Mouse (Mus musculus) pancreas, adult 10 weeks (tissue): ENCODE results near the gene Rhbdd3. TPM values are rescaled to one million over a fixed set of nuclear protein-coding genes. Genes with fewer than 3 reads are reported as not detected.

ENCODE experiments used
- polyA plus RNA-seq: library from polyadenylated mRNA; stranded (reverse); fragments of 350-450 nt; fragmentation: Illumina TruSeq; extraction: RNeasy Lipid Tissue Mini Kit (QIAGEN cat#74804); gene quantifications from one replicate; pipeline ENCODE4 v1.2.3, GENCODE M21; 2015; ENCODE audit warnings: low read depth, low replicate concordance; ENCODE audit not compliant: insufficient read depth

Rhbdd3 gene
- polyA plus RNA-seq: 7.2 TPM

DNA sequence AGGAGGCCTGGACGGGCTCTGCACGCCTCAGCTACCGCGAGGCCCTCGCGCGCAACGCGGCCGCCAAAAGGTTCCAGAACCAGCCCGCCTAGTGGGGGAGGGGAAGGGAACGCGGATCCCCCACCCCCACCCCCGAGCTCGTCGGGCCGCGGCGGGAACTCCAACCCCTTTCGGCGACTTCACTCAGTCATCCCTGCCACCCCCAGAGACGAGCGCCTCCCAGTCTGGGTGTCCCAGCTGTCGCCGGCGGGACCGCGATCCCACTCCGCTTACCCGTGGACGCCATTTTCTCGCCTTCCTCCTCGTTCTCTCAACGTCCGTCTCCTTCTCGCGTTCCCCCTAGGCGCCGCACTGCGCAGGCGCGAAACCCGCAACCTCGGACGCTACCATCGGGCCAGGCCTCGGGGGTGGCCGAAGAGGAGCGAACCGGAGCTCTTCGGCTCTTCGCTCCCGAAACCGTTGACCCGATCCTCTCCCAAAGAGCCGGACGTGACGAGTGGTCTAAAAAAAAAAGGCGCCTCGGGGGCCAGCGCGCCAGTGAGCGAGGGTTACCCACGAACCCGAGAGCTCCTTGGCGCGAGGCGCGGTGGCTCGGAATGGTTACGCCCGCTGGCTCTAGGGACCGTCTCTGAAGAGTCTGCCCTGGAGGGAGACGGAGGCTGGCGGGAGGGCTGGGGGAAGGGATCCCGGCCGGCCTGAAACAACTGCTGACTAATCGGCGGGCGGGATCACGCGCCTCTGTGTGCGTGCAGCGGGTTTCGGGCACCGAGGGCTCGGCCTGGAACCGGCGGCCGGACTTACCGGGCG lies at the start of gene Rhbdd3, which contains the start of gene Ewsr1:
Gene Rhbdd3 (plus strand): TSS at position 191 of the 807 bp plus-strand sequence.
Gene Ewsr1 (minus strand): TSS at position 531 of the 807 bp plus-strand sequence.

DNA sequence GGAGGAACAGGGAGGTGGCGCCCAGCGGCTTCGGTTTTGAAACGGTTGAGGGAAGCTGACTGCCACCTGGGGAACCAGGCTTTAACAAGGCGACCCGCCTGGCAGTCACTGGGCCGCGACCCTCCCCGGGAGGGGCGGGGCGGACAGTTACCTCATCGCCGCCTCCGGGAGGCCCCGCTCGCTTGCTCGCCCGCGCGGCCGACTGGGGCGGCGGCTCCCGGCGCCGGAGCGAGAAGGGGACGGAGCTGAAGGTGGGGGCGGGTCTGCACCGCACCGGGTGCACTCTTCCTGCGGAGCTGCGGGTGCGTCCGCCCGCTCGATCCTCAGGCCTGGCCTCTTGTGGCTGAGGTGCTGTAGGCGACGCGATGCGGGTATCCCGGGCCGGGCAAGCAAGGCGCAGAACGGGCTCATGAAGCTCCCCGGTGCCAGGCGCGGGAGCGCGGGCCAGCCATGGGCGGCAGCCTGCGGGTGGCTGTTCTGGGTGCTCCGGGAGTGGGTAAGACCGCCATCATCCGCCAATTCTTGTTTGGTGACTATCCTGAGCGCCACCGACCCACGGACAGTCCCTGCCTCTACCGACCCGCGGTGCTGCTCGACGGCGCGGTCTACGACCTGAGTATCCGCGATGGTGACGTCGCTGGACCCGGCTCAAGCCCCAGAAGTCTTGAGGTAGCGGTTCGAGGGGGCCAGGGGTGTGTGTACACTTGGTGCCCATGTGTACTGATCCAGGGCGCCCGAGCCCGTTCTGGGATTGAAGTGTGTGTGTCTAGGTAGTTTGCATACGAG lies 40.7 kb upstream of the Rhbdd3 start, which contains the start of gene Rasl10a:
Gene Rasl10a (plus strand): TSS at position 273 of the 786 bp plus-strand sequence.

DNA sequence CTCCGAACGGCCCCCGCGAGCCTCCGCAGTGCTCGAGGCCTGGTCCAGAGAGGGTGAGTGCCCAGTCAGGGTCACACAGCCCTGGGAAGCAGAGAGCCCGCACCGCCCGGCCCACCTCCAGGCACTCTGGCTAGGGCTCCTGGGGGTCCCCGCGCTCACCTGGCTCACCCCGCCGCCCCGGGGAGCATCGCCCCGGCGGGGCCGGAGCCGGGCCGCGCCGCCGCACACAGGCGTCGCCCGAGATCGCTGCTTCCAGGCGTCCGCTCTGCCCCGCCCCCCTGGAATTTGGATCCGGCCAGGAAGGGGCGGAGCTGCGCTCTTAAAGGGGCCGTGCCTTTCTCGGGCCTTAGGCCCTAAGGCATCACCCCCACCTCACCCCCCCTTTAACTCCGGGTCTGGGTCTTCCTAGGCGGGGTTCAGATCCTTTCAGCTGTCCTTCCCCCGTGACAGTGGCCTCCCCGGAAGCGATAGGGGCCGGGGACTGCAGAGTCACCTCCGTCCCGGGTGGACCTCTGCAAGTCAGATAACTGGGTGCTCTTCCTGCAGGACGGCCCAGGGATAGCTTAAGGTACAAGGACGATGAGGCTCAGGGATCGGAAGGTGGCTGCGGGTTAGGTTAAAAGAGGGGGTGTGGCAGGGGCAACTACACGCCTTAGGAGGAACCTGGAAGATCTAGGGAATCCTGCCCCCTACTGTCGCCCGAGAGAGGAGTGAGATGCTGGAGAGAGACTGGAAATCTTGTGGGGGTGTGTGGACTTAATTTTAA lies 33.5 kb upstream of the Rhbdd3 start, which contains the start of gene Gas2l1:
Gene Gas2l1 (minus strand): TSS at position 272 of the 766 bp plus-strand sequence.

DNA sequence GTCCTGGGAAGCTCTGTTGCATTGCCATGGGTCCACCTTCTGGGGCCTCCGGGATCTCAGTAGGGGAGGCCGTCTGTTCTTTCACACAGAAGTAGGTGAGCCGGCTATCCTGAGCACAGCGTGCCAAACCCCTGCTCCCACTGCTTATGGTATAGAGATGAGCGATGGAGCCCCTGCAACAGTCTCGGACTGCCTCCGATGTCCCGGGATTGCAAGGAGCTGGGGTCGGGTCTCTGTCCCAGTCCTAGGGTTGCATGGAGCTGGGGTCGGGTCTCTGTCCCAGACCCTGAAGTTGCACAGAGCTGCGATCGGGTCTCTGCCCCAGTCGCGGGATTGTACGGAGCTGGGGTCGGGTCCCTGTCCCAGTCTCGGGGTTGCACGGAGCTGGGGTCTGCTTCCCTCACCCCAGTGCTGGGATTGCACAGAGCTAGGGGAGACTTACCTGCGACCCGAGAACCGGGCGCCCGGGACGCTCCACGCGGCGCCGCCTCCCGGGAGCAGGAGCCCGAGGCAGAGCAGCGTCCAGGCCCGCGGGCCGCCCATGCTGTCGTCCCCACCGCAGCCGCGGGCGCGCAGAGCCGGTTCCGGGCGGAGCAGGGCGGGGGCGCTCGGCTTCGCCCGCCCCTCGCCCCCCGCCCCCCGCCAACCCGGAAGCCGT lies 53.1 kb downstream of the Rhbdd3 start, which contains the start of gene Emid1:
Gene Emid1 (minus strand): TSS at position 578 of the 658 bp plus-strand sequence.

Other genes starting within 250 kb of the Rhbdd3 start
- 14.9 TPM for gene Nf2, start 249.4 kb upstream of the Rhbdd3 start, polyA plus RNA-seq
- 4.2 TPM for gene Nipsnap1, start 225.0 kb upstream of the Rhbdd3 start, polyA plus RNA-seq
- gene Thoc5, start 203.6 kb upstream of the Rhbdd3 start, polyA plus RNA-seq: 5.7 TPM
- not detected for gene Nefh, start 150.9 kb upstream of the Rhbdd3 start, polyA plus RNA-seq
- 17.8 TPM for gene Ap1b1, start 112.1 kb upstream of the Rhbdd3 start, polyA plus RNA-seq
- not detected for gene Rasl10a, start 40.8 kb upstream of the Rhbdd3 start, polyA plus RNA-seq
- gene Gas2l1, start 33.6 kb upstream of the Rhbdd3 start, polyA plus RNA-seq: 11.4 TPM
- 92.0 TPM for gene Ewsr1, start 340 bp downstream of the Rhbdd3 start, polyA plus RNA-seq
- 3.7 TPM for gene Emid1, start 53.3 kb downstream of the Rhbdd3 start, polyA plus RNA-seq
- 6.4 TPM for gene Kremen1, start 162.6 kb downstream of the Rhbdd3 start, polyA plus RNA-seq